Mouse (Mus musculus) layer of hippocampus, postnatal 14 days (tissue): ENCODE data around the gene Glyr1. TPM values are rescaled to one million over a fixed set of nuclear protein-coding genes. Genes with fewer than 3 reads are reported as not detected.

Source experiments
- DNase-seq, 2 experiments: peaks; one replicate each; pipeline ENCODE4 v3.0.0; 2021 to 2022; ENCODE audit warnings: low spot score in 2 of 2, mixed read lengths in 1 of 2
- long read RNA-seq, 2 experiments: library from polyadenylated mRNA; stranded (forward); transcript quantifications; one replicate each; pipeline ENCODE4 v2.0.0; 2021
- total RNA-seq, 2 experiments: library from RNA; stranded (reverse); gene quantifications; 2 replicates each; pipeline ENCODE4 v1.2.3; 2021

The Glyr1 gene
- 100 to 1,000 TPM; 132 to 134 TPM for total RNA-seq
- long read RNA-seq, experiment 1, transcript Glyr1-202 (16 exons, 3,292 nt) = minor isoform, 38 of 132 reads
- long read RNA-seq, experiment 1, transcript Glyr1-201 (16 exons, 3,280 nt) = major isoform, 51 of 132 reads
- long read RNA-seq, experiment 1, partial matches to known transcripts = 19 of 132 reads
- long read RNA-seq, experiment 1, other reads (novel, unspliced or antisense) = 22 of 132 reads
- long read RNA-seq, experiment 2, transcript Glyr1-202 (16 exons, 3,292 nt) = minor isoform, 38 of 131 reads
- long read RNA-seq, experiment 2, transcript Glyr1-201 (16 exons, 3,280 nt) = major isoform, 64 of 131 reads
- long read RNA-seq, experiment 2, partial matches to known transcripts = 5 of 131 reads
- long read RNA-seq, experiment 2, other reads (novel, unspliced or antisense) = 21 of 131 reads

GRCm38 (mm10) chr16:5049774-5050234 lies at the start of gene Glyr1, which contains the start of gene Ubn1:
Gene Glyr1, minus strand, starts transcription at chr16:5049863.
Gene Ubn1, plus strand, starts transcription at chr16:5050057.
- DNase-seq = peak; percentile 98 to 99

- DNase-seq = no peak
Measured at GRCm38 (mm10) chr16:5096504-5096903, 46.8 kb upstream of the Glyr1 start.

- DNase-seq = no peak
Measured at GRCm38 (mm10) chr16:5093285-5093684, 43.6 kb upstream of the Glyr1 start.

- DNase-seq = no peak
Measured at GRCm38 (mm10) chr16:5089021-5089420, 39.4 kb upstream of the Glyr1 start.

- no peak for DNase-seq
Measured at GRCm38 (mm10) chr16:5086179-5086578, 36.5 kb upstream of the Glyr1 start.

- no peak for DNase-seq
Measured at GRCm38 (mm10) chr16:5085196-5085595, 35.5 kb upstream of the Glyr1 start.

- DNase-seq = no peak
Measured at GRCm38 (mm10) chr16:5074341-5074740, 24.7 kb upstream of the Glyr1 start.

GRCm38 (mm10) chr16:5071974-5072373 lies 22.3 kb upstream of the Glyr1 start:
- DNase-seq = no peak

GRCm38 (mm10) chr16:5070321-5070720 lies 20.7 kb upstream of the Glyr1 start:
- peak; percentile 43 to 46 for DNase-seq

- no peak for DNase-seq
Measured at GRCm38 (mm10) chr16:5063472-5063871, 13.8 kb upstream of the Glyr1 start.

GRCm38 (mm10) chr16:5058114-5058513 lies 8.5 kb upstream of the Glyr1 start:
- peak in 1 of 2 experiments; percentile 13 for DNase-seq

- peak in 1 of 2 experiments; percentile 75 for DNase-seq
Measured at GRCm38 (mm10) chr16:5050251-5051110, 818 bp upstream of the Glyr1 start.

- peak in 1 of 2 experiments; percentile 8 for DNase-seq
Measured at GRCm38 (mm10) chr16:5049182-5049773, 385 bp downstream of the Glyr1 start.

- DNase-seq = no peak
Measured at GRCm38 (mm10) chr16:5045322-5045721, 4.3 kb downstream of the Glyr1 start.

GRCm38 (mm10) chr16:5036649-5037234 lies 12.9 kb downstream of the Glyr1 start:
- DNase-seq = no peak

GRCm38 (mm10) chr16:5035591-5035990 lies 14.1 kb downstream of the Glyr1 start:
- no peak for DNase-seq

GRCm38 (mm10) chr16:5029847-5030246 lies 19.8 kb downstream of the Glyr1 start:
- no peak for DNase-seq

- no peak for DNase-seq
Measured at GRCm38 (mm10) chr16:5024021-5024420, 25.6 kb downstream of the Glyr1 start.

- DNase-seq = no peak
Measured at GRCm38 (mm10) chr16:5014578-5014977, 35.1 kb downstream of the Glyr1 start.

GRCm38 (mm10) chr16:5013054-5013838 lies 36.4 kb downstream of the Glyr1 start, which contains the start of gene Rogdi:
Gene Rogdi, minus strand, starts transcription at chr16:5013553.
- peak; percentile 96 to 99 for DNase-seq
